ENCODE assay signal across 28 mouse cellular contexts in genomic region chr7:81575606-81576005, GRCm38 (mm10). TPM values are rescaled to one million over a fixed set of nuclear protein-coding genes. Genes with fewer than 3 reads are reported as not detected.
DNase-seq lines count a peak whose midpoint lies in the region; ATAC-seq lines count a peak whose summit lies in the region.
"Had no signal": no experiment of that assay in that cellular context is flagged by ENCODE, and none has a peak within 500 bp of the region (broad histone marks: within the 10 kb centered on the region; RNA-seq: fewer than 3 reads in every experiment).

No protein-coding gene starts in this region.

- H3K9me3 ChIP-seq in heart, embryonic 10.5 days, result no peaks in the 10 kb centered on the region
- H3K9me3 ChIP-seq in megakaryocyte, embryonic 14.5 days, result no peaks in the 10 kb centered on the region
- no peaks in the 10 kb centered on the region for H3K9me3 ChIP-seq in limb, embryonic 10.5 days (replicated peaks)
- H3K9me3 ChIP-seq: embryonic facial prominence, embryonic 13.5 days; forebrain, embryonic 12.5 days; forebrain, embryonic 15.5 days; heart, embryonic 12.5 days; heart, embryonic 15.5 days had no signal

- ATAC-seq in megakaryocyte, adult 5-6 weeks (ENCODE audit: poor library complexity, severe bottlenecking), result no peak
- ATAC-seq in granulocyte monocyte progenitor cell, adult 5-6 weeks (replicated peaks; ENCODE audit: poor library complexity, severe bottlenecking), result no peak
- ATAC-seq: CD4-positive, CD25-positive, alpha-beta regulatory T cell, adult 4 months; forebrain, embryonic 15.5 days; hindbrain, postnatal 0 days; inflammation-experienced regulatory T-cells, adult 6 months had no signal

- H3K27ac ChIP-seq in heart, embryonic 10.5 days, result no peak overlapping the region
- H3K27ac ChIP-seq in limb, embryonic 10.5 days, result no peak overlapping the region
- H3K27ac ChIP-seq: embryonic facial prominence, embryonic 13.5 days; forebrain, embryonic 12.5 days; forebrain, embryonic 15.5 days; heart, embryonic 15.5 days; hindbrain, embryonic 14.5 days; hindbrain, postnatal 0 days had no signal

- H3K27me3 ChIP-seq in heart, embryonic 10.5 days (ENCODE audit: insufficient read depth, poor library complexity, severe bottlenecking), result no peaks in the 10 kb centered on the region
- no peaks in the 10 kb centered on the region for H3K27me3 ChIP-seq in megakaryocyte, embryonic 14.5 days (replicated peaks)
- H3K27me3 ChIP-seq in limb, embryonic 10.5 days (ENCODE audit: low read depth, poor library complexity, severe bottlenecking), result peaks cover 10% of the 10 kb centered on the region
- H3K27me3 ChIP-seq: embryonic facial prominence, embryonic 13.5 days; forebrain, embryonic 12.5 days; forebrain, embryonic 15.5 days; heart, embryonic 12.5 days; heart, embryonic 15.5 days had no signal

- peaks cover 6% of the 10 kb centered on the region for H3K4me1 ChIP-seq in heart, embryonic 10.5 days
- peaks cover 65% of the 10 kb centered on the region for H3K4me1 ChIP-seq in megakaryocyte, embryonic 14.5 days
- H3K4me1 ChIP-seq in limb, embryonic 10.5 days, result peaks cover 11% of the 10 kb centered on the region; the same call in 1 of the 2 replicates

- WGBS in heart, embryonic 10.5 days, result 90% methylated on average over 10 of the region's 10 CpGs
- WGBS in limb, embryonic 10.5 days, result 94% methylated on average over 10 of the region's 10 CpGs

- H3K4me3 ChIP-seq in heart, embryonic 10.5 days, result no peak overlapping the region
- peak overlapping the region; percentile 50 for H3K4me3 ChIP-seq in megakaryocyte, embryonic 14.5 days (replicated peaks)
- H3K4me3 ChIP-seq in limb, embryonic 10.5 days, result no peak overlapping the region
- H3K4me3 ChIP-seq: embryonic facial prominence, embryonic 13.5 days; erythroblast, embryonic 14.5 days; forebrain, embryonic 12.5 days; forebrain, embryonic 15.5 days; heart, embryonic 12.5 days; heart, embryonic 15.5 days had no signal

- DNase-seq in heart, embryonic 10.5 days (ENCODE audit: low spot score), result peak; percentile 63
- no peak for DNase-seq in heart, adult 8-10 months (ENCODE audit: low spot score)
- peak; percentile 23 for DNase-seq in limb, embryonic 10.5 days (ENCODE audit: low spot score)
- DNase-seq: adrenal gland, adult 2 months; adrenal gland, postnatal 14 days; cerebellum, adult 11 months; cerebellum, adult 2 months; cerebellum, adult 9-11 months; cerebellum, postnatal 25 days; gastrocnemius, postnatal 25 days; heart, postnatal 10 days; heart, postnatal 36 days had no signal

- peaks cover 41% of the 10 kb centered on the region for H3K36me3 ChIP-seq in heart, embryonic 10.5 days
- H3K36me3 ChIP-seq in megakaryocyte, embryonic 14.5 days (replicated peaks; ENCODE audit: low read length), result peaks cover 71% of the 10 kb centered on the region
- peaks cover 4% of the 10 kb centered on the region for H3K36me3 ChIP-seq in limb, embryonic 10.5 days

RNA-seq across cellular contexts. Expression of gene Whamm, which starts 4.5 kb away (rescaled TPM):
- 3.9 and 4.0 TPM in 2 replicates for polyA plus RNA-seq in heart, embryonic 10.5 days (2016; fragmentation: Nextera tagmentation; extraction: Ambion mirVana)
- total RNA-seq in heart, adult 8-10 months (2022), result 10 to 100 TPM in 1 of 4 experiments, 1 to 10 TPM in 3; 7.8 to 10.2 (median 8.4) TPM
- polyA plus RNA-seq in megakaryocyte, embryonic 14.5 days (2012; ENCODE audit: insufficient read depth, low replicate concordance), result 18.6 and 29.6 TPM in 2 replicates
- total RNA-seq in megakaryocyte, adult 5-6 weeks (2015), result 13.9 and 14.1 TPM in 2 replicates
- 15.9 and 16.9 TPM in 2 replicates for total RNA-seq in megakaryocyte, adult 5-6 weeks (2017)
- polyA plus RNA-seq in limb, embryonic 10.5 days (2016; fragmentation: Nextera tagmentation; extraction: Ambion mirVana), result 2.6 and 2.7 TPM in 2 replicates
- total RNA-seq in granulocyte monocyte progenitor cell, adult 5-6 weeks (2014; fragmentation: Nextera tagmentation), result 9.2 and 14.1 TPM in 2 replicates
- 18.4 and 19.3 TPM in 2 replicates for total RNA-seq in granulocyte monocyte progenitor cell, adult 5-6 weeks (2017)

RNA-seq across cellular contexts. Expression of gene Fsd2, which starts 8.9 kb away (rescaled TPM):
- polyA plus RNA-seq in heart, embryonic 10.5 days (2016; fragmentation: Nextera tagmentation; extraction: Ambion mirVana), result 39.8 and 79.8 TPM in 2 replicates
- 100 to 1,000 TPM; 349 to 382 (median 364) TPM for total RNA-seq in heart, adult 8-10 months (2022)
- not detected in 2 replicates for polyA plus RNA-seq in megakaryocyte, embryonic 14.5 days (2012; ENCODE audit: insufficient read depth, low replicate concordance)
- 0.05 TPM in 1 of 2 replicates, not detected in the other for total RNA-seq in megakaryocyte, adult 5-6 weeks (2015)
- 0.11 TPM in 1 of 2 replicates, not detected in the other for total RNA-seq in megakaryocyte, adult 5-6 weeks (2017)
- polyA plus RNA-seq in limb, embryonic 10.5 days (2016; fragmentation: Nextera tagmentation; extraction: Ambion mirVana), result 0.08 and 0.15 TPM in 2 replicates
- total RNA-seq in granulocyte monocyte progenitor cell, adult 5-6 weeks (2014; fragmentation: Nextera tagmentation), result 0.66 TPM in 1 of 2 replicates, not detected in the other
- 0.13 and 0.41 TPM in 2 replicates for total RNA-seq in granulocyte monocyte progenitor cell, adult 5-6 weeks (2017)
- total RNA-seq: common myeloid progenitor, adult 5-6 weeks; MEL had no signal
- polyA plus RNA-seq: C2C12; erythroblast, embryonic 14.5 days had no signal

Comparison
In these comparisons a context has a peak if more than half of its experiments do, and no peak if none do; other contexts are left out.
1. RNA of gene Fsd2, which starts 8.9 kb away (total RNA-seq): 349 to 382 TPM in heart, adult 8-10 months; 0.13 to 0.66 TPM in granulocyte monocyte progenitor cell, adult 5-6 weeks and 0.05 to 0.11 TPM in megakaryocyte, adult 5-6 weeks; every median in the first group is over 100 times any median in the second.